ENCODE assay signal across 8 mouse cellular contexts in genomic region chr1:64618226-64618625, GRCm38 (mm10). TPM values are rescaled to one million over a fixed set of nuclear protein-coding genes. Genes with fewer than 3 reads are reported as not detected.
DNase-seq lines count a peak whose midpoint lies in the region; ATAC-seq and TF ChIP-seq lines count a peak whose summit lies in the region.

No protein-coding gene starts in this region.

- no peak for ATAC-seq in megakaryocyte, adult 5-6 weeks (ENCODE audit: poor library complexity, severe bottlenecking)
- ATAC-seq in liver, embryonic 13.5 days (ENCODE audit: low read depth) = no peak

- no peak for DNase-seq in cerebellum, adult 2 months
- DNase-seq in cerebellum, postnatal 36 days = no peak
- DNase-seq in liver, embryonic 13.5 days = no peak
- DNase-seq in adrenal gland, postnatal 4 days (ENCODE audit: low spot score in 2 of 2) = no peak
- DNase-seq in left cerebral cortex, postnatal 10 days (ENCODE audit: extremely low spot score in 1 of 2, low spot score in 2 of 2) = no peak
- no peak for DNase-seq in frontal cortex, postnatal 25 days (ENCODE audit: low spot score in 2 of 2)

- peak overlapping the region; percentile 93; the same call in 1 of the 2 replicates for H3K9ac ChIP-seq in liver, embryonic 13.5 days

- peak overlapping the region; percentile 95 for H3K4me2 ChIP-seq in liver, embryonic 13.5 days

- TF ChIP-seq POLR2A in cerebellum, adult 2 months (IDR thresholded peaks at IDR 0.05; ENCODE audit: borderline replicate concordance, insufficient read depth, low read length) = no peak

- 33% methylated on average over 3 of the region's 3 CpGs for WGBS in cerebellum, adult 2 months
- WGBS in liver, embryonic 13.5 days (ENCODE audit: insufficient replicate concordance) = 57% methylated on average over 3 of the region's 3 CpGs

- H3K4me1 ChIP-seq in cerebellum, adult 2 months (ENCODE audit: control insufficient read depth, insufficient read depth, low read length) = no peaks in the 10 kb centered on the region; the same call in none of the 2 replicates
- H3K4me1 ChIP-seq in megakaryocyte, embryonic 14.5 days = peaks cover 44% of the 10 kb centered on the region
- peaks cover 30% of the 10 kb centered on the region for H3K4me1 ChIP-seq in liver, embryonic 13.5 days (replicated peaks)

- no peaks in the 10 kb centered on the region for H3K27me3 ChIP-seq in cerebellum, adult 2 months (ENCODE audit: control insufficient read depth, insufficient read depth, low read length)
- peaks cover 3% of the 10 kb centered on the region for H3K27me3 ChIP-seq in megakaryocyte, embryonic 14.5 days (replicated peaks)
- no peaks in the 10 kb centered on the region for H3K27me3 ChIP-seq in liver, embryonic 13.5 days

- peak overlapping the region; percentile 90 for H3K4me3 ChIP-seq in cerebellum, adult 2 months (replicated peaks; ENCODE audit: insufficient read depth, low read depth, low read length)
- peak overlapping the region; percentile 91 for H3K4me3 ChIP-seq in megakaryocyte, embryonic 14.5 days (replicated peaks)
- peak overlapping the region; percentile 84 for H3K4me3 ChIP-seq in liver, embryonic 13.5 days (replicated peaks)

- no peak for TF ChIP-seq CTCF in cerebellum, adult 2 months (IDR thresholded peaks at IDR 0.05; ENCODE audit: borderline replicate concordance, insufficient read depth, low read depth, low read length)

- intact Hi-C loops in left cerebral cortex, postnatal 10 days (cut with DNase I) = loop anchor here (2.0 to 10.0 kb wide), 5 partner anchors 73 to 953 kb away; partner anchors contain the start of gene Ccnyl1

- H3K36me3 ChIP-seq in megakaryocyte, embryonic 14.5 days (replicated peaks; ENCODE audit: low read length) = peaks cover 25% of the 10 kb centered on the region
- H3K36me3 ChIP-seq in liver, embryonic 13.5 days = 0 out of 2 replicates have a peak, but pooled peaks cover 11% of the 10 kb centered on the region

- no peaks in the 10 kb centered on the region for H3K9me3 ChIP-seq in megakaryocyte, embryonic 14.5 days
- H3K9me3 ChIP-seq in liver, embryonic 13.5 days (replicated peaks) = no peaks in the 10 kb centered on the region

- H3K27ac ChIP-seq in cerebellum, adult 2 months (ENCODE audit: insufficient read depth, low read length) = no peak overlapping the region
- H3K27ac ChIP-seq in liver, embryonic 13.5 days = no peak overlapping the region

RNA-seq across cellular contexts. Expression of gene Mettl21a, which starts 1.2 kb away (rescaled TPM):
- 13.0 and 15.6 TPM in 2 replicates for polyA plus RNA-seq in cerebellum, adult 2 months (2012; rRNA removed)
- polyA plus RNA-seq in megakaryocyte, embryonic 14.5 days (2012; ENCODE audit: insufficient read depth, low replicate concordance) = 2.6 and 9.7 TPM in 2 replicates
- total RNA-seq in megakaryocyte, adult 5-6 weeks (2015) = 9.9 and 12.2 TPM in 2 replicates
- 10.5 and 15.0 TPM in 2 replicates for total RNA-seq in megakaryocyte, adult 5-6 weeks (2017)
- polyA plus RNA-seq in liver, embryonic 13.5 days (2015; fragmentation: Nextera tagmentation; extraction: Ambion mirVana) = 7.8 and 8.2 TPM in 2 replicates
- total RNA-seq in adrenal gland, postnatal 4 days (2021) = 10 to 100 TPM; 14.8 to 16.3 TPM
- total RNA-seq in left cerebral cortex, postnatal 10 days (2021) = 10 to 100 TPM in 1 of 2 experiments, 1 to 10 TPM in 1; 7.4 to 12.0 TPM
